Mouse (Mus musculus): ENCODE results near the gene Lrr1. TPM values are rescaled to one million over a fixed set of nuclear protein-coding genes. Genes with fewer than 3 reads are reported as not detected.

The Lrr1 gene
- polyA plus RNA-seq, 1 experiment from 2014 or later, result 5.1 TPM

DNA sequence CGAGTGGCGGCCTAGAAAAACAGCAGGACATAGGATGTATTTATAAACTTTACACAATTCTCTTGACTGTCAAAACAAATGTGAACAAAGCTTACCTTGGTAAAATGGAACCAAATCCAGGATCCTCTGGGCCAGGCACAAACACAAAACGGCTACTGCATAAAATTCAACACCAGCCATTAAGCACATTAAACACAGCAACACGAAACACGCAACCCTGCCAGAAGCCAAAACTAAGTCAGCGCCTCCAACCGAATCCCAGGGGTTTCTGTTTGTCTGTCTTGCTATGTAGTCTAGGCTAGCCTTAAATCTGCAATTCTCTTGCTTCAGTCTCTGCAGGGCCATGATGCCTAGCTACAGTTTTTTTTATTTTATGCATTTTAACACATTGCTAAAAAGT is 39.3 kb downstream of the Lrr1 start:
- H3K4me3 ChIP-seq, result no peak overlapping the region
- H3K4me2 ChIP-seq, result no peak overlapping the region
- no peaks in the 10 kb centered on the region for H3K9me3 ChIP-seq
- H3K27ac ChIP-seq (replicated peaks), result no peak overlapping the region
- WGBS, result 94% methylated on average over 7 of the region's 7 CpGs
- H3K27me3 ChIP-seq, result no peaks in the 10 kb centered on the region
- no peak overlapping the region for H3K9ac ChIP-seq
- no peak for ATAC-seq (ENCODE audit: low read depth)
- no peaks in the 10 kb centered on the region; the same call in 1 of the 2 replicates for H3K36me3 ChIP-seq
- 0 out of 2 replicates have a peak, but pooled peaks cover 2% of the 10 kb centered on the region for H3K4me1 ChIP-seq (replicated peaks)

DNA sequence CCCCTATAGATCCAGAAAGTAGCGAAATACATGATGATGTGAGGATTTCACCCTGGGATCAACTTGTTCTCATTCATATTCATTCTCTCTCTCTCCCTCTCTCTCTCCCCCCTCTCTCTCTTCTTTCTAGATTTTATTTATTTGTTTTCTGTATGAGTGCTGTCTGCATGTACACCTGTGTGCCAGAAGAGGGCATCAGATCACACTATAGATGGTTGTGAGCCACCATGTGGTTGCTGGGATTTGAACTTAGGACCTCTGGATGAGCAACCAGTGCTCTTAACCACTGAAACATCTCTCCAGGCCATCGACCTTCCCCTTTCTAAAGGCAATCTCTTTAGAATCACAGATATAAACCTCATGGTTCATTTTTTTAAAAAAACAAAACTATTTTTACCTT is 39.9 kb downstream of the Lrr1 start:
- Histone ChIP-seq H3K27ac (replicated peaks) (no peak overlapping the region), H3K4me2 (no peak overlapping the region), H3K4me1 (replicated peaks) (0 out of 2 replicates have a peak, but pooled peaks cover 2% of the 10 kb centered on the region), H3K36me3 (no peaks in the 10 kb centered on the region; the same call in 1 of the 2 replicates), H3K4me3 (no peak overlapping the region), H3K9me3 (no peaks in the 10 kb centered on the region), H3K9ac (no peak overlapping the region), H3K27me3 (no peaks in the 10 kb centered on the region)
- 88% methylated on average over 2 of the region's 2 CpGs for WGBS
- no peak for ATAC-seq (ENCODE audit: low read depth)

DNA sequence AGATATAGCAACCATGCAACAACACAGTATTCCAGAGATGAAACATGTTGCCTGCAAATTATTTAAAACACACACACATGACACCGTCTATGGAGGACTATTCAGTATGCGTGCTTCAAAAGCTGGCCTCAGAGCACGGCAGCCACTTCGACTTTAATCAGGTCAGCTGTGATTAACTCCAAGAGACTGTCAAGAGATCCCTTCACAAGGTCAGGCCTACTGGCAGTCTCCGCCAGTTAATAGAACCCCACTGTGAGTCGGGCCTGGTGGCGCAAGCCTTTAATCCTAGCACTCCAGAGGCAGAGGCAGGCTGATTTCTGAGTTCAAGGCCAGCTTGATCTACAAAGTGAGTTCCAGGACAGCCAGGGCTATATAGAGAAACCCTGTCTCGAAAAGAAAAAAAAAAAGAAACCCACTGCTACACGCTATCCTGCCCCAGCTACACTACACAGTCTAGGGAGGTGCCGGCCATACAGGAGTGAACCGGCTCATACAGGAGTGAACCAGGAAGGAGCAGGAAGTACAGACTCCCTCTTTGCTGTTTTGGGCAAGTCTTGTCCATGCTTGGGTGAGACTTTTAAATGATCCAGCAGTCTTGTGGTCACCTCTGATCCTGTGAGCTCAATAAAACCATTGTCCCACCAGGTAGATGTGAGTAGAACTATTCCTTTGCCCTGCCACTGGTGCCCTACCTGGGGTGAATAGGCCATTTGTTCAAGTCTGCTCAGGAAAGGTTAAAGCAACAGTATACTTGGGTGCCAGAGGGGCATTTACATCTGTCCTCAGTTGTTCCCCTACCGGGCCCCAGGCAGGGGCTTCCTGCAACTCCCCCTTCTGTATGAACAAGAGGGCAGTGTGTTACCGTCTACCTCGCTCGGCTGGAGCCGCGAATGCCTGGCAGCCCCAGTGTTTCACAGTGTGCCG is 41.7 kb downstream of the Lrr1 start:
- H3K27me3 ChIP-seq, result no peaks in the 10 kb centered on the region
- no peak overlapping the region for H3K4me2 ChIP-seq
- H3K4me1 ChIP-seq (replicated peaks), result no peaks in the 10 kb centered on the region
- no peak overlapping the region for H3K9ac ChIP-seq
- ATAC-seq (ENCODE audit: low read depth), result no peak
- no peak overlapping the region for H3K4me3 ChIP-seq
- H3K9me3 ChIP-seq, result no peaks in the 10 kb centered on the region
- 88% methylated on average over 18 of the region's 18 CpGs for WGBS
- no peaks in the 10 kb centered on the region; the same call in 1 of the 2 replicates for H3K36me3 ChIP-seq
- H3K27ac ChIP-seq (replicated peaks), result no peak overlapping the region

DNA sequence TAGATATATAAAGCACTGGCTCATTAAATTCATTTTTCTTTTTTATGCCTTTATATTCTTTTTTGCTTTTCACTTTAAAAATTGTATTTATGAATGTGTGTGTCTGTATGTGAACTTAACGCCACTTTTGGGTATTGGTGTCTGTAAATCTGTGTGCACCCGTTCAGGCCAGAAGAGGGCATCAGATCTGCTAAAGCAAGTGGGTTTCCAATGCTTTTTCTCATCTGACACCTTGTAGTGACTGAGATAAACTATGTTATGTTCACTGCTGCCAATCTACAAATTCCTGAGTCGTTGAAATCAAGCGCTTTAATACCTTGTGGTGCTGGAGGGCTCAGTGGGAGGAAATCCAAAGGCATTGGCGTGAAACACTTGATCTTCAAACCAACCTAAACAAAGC is 42.4 kb downstream of the Lrr1 start:
- H3K9ac ChIP-seq, result no peak overlapping the region
- H3K4me3 ChIP-seq, result no peak overlapping the region
- no peaks in the 10 kb centered on the region for H3K27me3 ChIP-seq
- no peak for ATAC-seq (ENCODE audit: low read depth)
- H3K27ac ChIP-seq (replicated peaks), result no peak overlapping the region
- no peaks in the 10 kb centered on the region; the same call in 1 of the 2 replicates for H3K36me3 ChIP-seq
- H3K4me1 ChIP-seq (replicated peaks), result no peaks in the 10 kb centered on the region
- 86% methylated on average over 5 of the region's 5 CpGs for WGBS
- H3K4me2 ChIP-seq, result no peak overlapping the region
- no peaks in the 10 kb centered on the region for H3K9me3 ChIP-seq

DNA sequence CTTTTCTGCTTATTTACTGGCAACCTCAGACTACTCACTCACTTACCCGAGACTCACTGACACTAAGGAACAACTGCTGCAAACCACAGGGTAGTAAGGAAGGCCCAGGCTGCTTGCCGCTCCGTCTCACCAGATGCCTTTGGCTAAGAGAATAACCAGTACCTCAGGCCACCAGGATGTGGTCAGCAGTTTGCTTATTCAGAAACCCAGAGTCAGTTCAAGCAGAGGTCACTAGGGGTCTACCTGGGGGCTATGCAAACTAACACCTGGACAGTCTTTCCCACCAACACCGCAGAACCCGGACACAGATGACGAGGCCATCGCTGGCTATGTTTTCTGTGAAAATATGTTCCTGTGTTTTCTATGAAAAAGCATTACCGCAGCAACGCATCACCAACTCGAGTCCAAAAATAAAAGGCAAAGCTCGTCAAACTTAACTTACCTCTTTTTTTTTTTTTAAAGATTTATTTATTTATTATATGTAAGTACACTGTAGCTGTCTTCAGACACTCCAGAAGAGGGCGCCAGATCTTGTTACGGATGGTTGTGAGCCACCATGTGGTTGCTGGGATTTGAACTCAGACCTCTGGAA is 44.7 kb downstream of the Lrr1 start:
- H3K36me3 ChIP-seq, result no peaks in the 10 kb centered on the region; the same call in 1 of the 2 replicates
- H3K9ac ChIP-seq, result no peak overlapping the region
- no peaks in the 10 kb centered on the region for H3K9me3 ChIP-seq
- no peaks in the 10 kb centered on the region for H3K4me1 ChIP-seq (replicated peaks)
- no peak overlapping the region for H3K4me3 ChIP-seq
- H3K4me2 ChIP-seq, result no peak overlapping the region
- H3K27me3 ChIP-seq, result no peaks in the 10 kb centered on the region
- no peak for ATAC-seq (ENCODE audit: low read depth)
- no peak overlapping the region for H3K27ac ChIP-seq (replicated peaks)
- 96% methylated on average over 13 of the region's 13 CpGs for whole genome bisulfite sequencing

DNA sequence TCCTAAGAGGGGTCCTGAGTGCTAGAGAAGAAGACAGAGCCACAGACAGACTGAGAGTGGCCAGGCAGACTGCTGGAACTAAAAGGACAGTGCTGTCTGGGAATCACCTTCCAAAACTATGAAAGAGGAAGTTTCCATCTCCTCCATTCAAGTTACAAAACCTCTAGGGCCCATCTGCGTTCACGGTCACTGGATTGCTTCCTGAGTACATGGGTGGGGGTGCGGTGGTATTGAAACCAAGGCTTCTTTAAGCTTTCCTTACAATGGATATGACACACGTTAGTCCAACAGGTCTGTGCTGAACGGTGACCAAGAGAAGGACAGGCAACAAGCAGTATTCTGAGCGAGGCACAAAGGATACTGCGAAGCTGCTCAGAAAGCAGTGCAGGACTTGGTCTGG is 45.8 kb downstream of the Lrr1 start:
- H3K9ac ChIP-seq, result no peak overlapping the region
- H3K4me3 ChIP-seq, result no peak overlapping the region
- H3K4me1 ChIP-seq (replicated peaks), result no peaks in the 10 kb centered on the region
- ATAC-seq (ENCODE audit: low read depth), result no peak
- H3K27ac ChIP-seq (replicated peaks), result no peak overlapping the region
- no peaks in the 10 kb centered on the region for H3K9me3 ChIP-seq
- no peaks in the 10 kb centered on the region; the same call in 1 of the 2 replicates for H3K36me3 ChIP-seq
- no peaks in the 10 kb centered on the region for H3K27me3 ChIP-seq
- 95% methylated on average over 7 of the region's 7 CpGs for WGBS
- no peak overlapping the region for H3K4me2 ChIP-seq

DNA sequence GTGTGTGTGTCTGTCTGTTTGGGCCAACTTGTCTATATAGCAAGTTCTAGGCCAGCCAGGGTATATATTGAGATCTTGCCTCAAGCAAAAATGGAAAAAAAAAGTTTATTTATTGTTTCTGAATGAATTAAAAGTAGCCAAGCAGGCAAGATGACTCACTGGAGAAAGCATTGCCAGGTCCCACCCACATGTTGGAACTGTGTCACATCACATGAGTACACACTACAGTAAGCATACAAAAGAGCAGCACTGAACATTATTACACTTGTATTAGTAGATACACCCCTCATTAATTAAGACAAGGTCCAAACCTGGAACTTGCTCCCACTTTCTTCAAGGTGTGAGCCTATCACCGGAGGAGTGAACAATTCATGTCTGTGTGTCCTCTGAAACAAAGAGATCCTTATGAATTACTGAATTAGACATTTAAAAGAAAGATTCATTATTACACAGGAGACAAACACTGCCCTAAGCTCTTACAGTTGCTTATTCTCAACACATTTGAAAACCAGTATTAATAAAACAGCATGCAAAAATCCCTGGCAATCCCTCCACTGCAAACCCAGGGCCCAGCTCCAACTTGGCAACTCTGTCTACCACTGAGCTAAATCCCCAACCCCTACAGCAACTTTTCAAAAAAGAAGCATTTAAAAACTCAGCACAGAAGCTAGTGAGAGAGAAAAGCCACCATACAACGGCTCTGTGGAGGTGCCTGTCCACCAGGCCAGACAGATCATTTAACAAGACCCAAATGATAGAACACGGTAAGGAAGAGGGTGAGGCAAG is 46.6 kb downstream of the Lrr1 start:
- no peak overlapping the region for H3K27ac ChIP-seq (replicated peaks)
- H3K4me1 ChIP-seq (replicated peaks), result no peaks in the 10 kb centered on the region
- WGBS, result 92% methylated on average over 3 of the region's 3 CpGs
- H3K9me3 ChIP-seq, result no peaks in the 10 kb centered on the region
- no peak overlapping the region for H3K9ac ChIP-seq
- H3K4me3 ChIP-seq, result no peak overlapping the region
- no peak for ATAC-seq (ENCODE audit: low read depth)
- H3K36me3 ChIP-seq, result no peaks in the 10 kb centered on the region
- H3K27me3 ChIP-seq, result no peaks in the 10 kb centered on the region
- H3K4me2 ChIP-seq, result no peak overlapping the region

DNA sequence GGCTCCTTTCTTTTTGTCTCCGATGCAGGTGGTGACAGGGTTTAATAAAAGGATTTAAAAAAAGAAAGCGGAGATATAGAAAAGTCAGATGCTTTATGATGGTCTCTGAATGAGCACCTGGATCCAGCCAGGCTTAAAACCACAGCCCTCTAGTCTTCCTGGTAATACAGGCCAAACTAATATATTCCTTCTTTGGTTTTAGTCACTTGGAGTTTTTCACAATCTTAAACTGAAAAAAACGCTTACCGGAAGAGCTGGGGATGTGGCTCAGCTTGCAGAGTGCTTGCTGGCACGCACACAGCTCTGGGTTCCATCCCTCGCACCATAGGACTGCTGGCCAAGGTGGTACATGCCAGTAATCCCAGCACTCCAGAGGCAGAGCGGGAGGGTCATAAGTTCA is 48.0 kb downstream of the Lrr1 start:
- no peak overlapping the region for H3K27ac ChIP-seq (replicated peaks)
- no peak for ATAC-seq (ENCODE audit: low read depth)

DNA sequence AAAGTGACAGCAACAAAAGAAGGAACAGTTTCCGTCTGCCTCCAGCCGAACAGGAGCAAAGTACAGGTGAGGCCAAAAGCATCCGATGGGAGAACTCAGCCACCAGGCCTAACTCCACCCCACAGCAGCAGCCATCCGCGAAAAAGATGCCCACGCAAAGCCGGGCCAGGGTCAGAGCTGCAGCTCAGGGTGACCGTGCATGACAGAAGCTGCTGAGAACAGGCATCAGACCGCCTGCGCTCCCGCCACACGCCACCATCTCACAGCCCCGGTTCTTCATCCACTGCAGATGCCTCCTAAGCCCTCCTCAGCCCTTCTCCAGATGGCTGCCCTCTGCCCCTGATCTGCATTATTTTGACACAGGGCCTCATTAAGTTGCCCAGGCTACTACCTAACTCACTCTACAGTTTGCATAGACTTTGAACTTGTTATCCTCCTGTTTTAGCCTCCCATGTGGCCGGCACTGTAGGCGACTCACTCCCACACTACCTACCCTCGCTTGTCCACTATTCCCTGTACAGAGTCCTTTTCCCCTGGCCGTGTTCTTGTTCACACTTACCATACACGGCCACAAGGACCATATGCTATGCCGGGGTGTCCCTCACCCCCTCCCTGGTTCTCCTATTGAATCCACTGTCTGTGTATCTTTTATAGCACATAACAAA is 52.1 kb downstream of the Lrr1 start:
- H3K4me1 ChIP-seq (replicated peaks), result no peaks in the 10 kb centered on the region
- H3K36me3 ChIP-seq, result no peaks in the 10 kb centered on the region
- H3K27ac ChIP-seq (replicated peaks), result no peak overlapping the region
- no peak overlapping the region for H3K4me3 ChIP-seq
- H3K27me3 ChIP-seq, result no peaks in the 10 kb centered on the region
- no peak overlapping the region for H3K9ac ChIP-seq
- no peaks in the 10 kb centered on the region for H3K9me3 ChIP-seq
- no peak overlapping the region for H3K4me2 ChIP-seq
- WGBS, result 94% methylated on average over 19 of the region's 19 CpGs
- ATAC-seq (ENCODE audit: low read depth), result no peak

More for the DNA sequence above, 48.0 kb downstream of the Lrr1 start:
- Histone ChIP-seq H3K27me3 (no peaks in the 10 kb centered on the region), H3K4me2 (no peak overlapping the region), H3K4me1 (replicated peaks) (no peaks in the 10 kb centered on the region), H3K4me3 (no peak overlapping the region), H3K9ac (no peak overlapping the region), H3K9me3 (no peaks in the 10 kb centered on the region), H3K36me3 (no peaks in the 10 kb centered on the region)
- 93% methylated on average over 7 of the region's 7 CpGs for WGBS

DNA sequence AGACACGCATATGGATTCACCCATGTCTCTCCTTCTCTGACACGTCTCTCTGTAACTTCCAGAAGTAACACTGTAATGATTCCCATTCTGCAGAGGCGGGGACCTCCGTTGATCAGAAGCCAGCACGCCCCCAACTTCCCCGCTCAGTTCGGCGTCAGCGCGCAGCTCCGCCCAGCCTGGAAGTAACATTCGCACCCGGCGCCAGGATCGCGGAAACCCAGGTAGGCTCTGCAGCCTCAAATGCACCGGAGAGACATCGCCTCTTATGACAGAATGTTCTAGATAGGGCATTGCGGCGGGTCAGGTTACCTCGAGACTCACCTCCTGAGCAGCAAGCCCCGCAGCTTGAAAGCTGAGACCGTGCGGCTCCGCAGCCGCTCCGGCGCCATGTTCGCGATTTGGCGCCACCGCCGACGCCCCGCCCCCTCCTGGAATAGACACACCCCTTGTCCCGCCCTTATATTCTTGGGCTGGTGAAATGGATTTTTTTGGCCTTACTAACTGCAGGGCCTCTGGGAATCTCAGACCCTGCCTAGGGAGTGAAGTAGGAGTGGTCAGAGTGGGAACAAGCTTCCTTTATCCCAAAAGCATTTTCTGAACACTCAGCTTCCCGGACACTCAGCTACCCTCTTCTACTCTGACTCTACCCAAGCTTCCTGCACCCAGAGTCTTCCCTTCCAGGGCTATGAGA is 59.3 kb downstream of the Lrr1 start, which contains the start of gene Pole2:
Gene Pole2, minus strand, starts transcription at position 420 of the 691 bp plus-strand sequence.
- Histone ChIP-seq H3K27me3 (no peaks in the 10 kb centered on the region), H3K27ac (replicated peaks) (0 out of 2 replicates have a peak within 1 kb of the TSS, but pooled peaks have one; percentile 25), H3K4me2 (peak within 1 kb of the TSS; percentile 52), H3K9me3 (no peaks in the 10 kb centered on the region), H3K36me3 (no peaks in the 10 kb centered on the region), H3K4me1 (replicated peaks) (0 out of 2 replicates have a peak, but pooled peaks cover 3% of the 10 kb centered on the region), H3K4me3 (peak within 1 kb of the TSS; percentile 59), H3K9ac (peak within 1 kb of the TSS; percentile 59)
- ATAC-seq (ENCODE audit: low read depth), result peak; percentile 96
- WGBS, result under 1% methylated on average over 37 of the region's 37 CpGs
